Mouse (Mus musculus): ENCODE data around the gene N4bp2. TPM values are rescaled to one million over a fixed set of nuclear protein-coding genes. Genes with fewer than 3 reads are reported as not detected.
A peak's percentile ranks its signal among the peaks of the same experiment; 100 is the strongest.

Gene N4bp2
- total RNA-seq, 2 experiments from 2014 or later = 16.9 to 17.8 TPM

DNA sequence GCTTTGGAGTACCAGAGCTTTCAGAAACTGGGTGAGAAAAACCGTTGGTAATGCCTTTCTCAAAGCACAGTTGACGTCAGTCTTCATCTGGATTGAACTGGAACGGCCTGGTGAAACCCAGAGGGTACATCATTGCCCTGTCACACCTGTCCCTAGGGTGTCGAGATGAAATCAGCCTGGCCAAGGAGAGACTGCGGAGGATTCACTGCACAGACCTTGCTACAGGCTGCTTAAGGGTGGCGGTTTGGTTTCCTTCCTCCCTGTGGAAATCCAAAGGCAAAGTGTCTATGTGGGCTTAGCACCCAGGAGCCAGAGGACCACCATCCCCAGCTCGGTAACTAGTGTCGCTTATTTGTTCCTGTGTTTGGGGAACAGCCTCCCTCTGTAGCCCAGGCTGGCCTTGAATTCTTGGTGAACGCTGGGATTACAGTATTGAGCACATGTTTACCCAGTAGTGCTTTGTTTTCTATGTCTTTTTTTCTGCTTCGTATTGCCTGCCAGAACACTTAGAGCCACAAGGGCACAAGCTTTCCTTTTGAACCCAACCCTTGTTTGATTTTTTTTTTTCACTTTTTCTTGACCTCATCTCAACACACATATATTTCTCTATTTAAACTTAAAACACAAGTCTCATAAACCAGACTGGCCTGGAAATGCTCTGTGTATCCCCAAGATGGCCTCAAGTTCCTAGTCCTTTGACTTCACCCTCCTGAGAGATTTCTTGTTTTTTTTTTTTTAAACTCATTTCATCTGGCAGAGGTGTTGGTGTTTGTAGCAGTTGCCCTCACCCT, 98.0 kb downstream of the N4bp2 start, which contains the start of gene Rhoh:
Gene Rhoh (plus strand): TSS at position 60 of the 791 bp plus-strand sequence.
- DNase-seq (ENCODE audit: low spot score in 2 of 2) = no peak

DNA sequence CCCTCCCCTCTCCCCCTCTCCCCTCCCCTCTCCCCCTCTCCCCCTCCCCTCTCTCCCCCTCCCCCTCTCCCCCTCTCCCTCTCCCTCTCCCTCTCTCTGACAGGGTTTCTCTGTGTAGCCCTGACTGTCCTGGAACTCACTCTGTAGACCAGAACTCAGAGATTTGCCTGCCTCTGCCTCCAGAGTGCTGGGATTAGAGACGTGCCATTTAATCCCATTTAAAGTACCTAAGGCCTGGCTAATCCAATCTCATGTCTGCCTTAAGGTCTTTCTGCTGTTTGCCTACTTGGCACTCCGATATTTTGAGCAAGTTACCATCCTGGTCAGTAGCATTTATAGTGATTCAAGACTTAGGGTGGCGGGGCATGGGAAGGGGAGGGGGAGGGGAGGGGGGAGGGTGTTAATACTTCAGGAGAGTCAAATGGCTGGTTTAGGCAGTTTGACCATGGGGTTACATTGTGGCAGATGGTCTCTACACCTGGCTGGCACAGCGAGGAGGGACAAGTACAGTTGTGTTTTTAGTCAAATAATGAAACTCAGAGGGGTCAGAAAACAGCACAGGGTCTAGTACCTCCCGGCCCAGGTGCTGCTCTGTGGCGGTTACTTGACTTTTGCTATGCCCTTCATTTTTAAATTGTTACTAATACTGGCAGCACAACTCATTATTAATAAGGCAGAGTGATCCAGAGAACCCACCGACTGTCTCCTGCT, 99.1 kb downstream of the N4bp2 start:
- DNase-seq (ENCODE audit: low spot score in 2 of 2) = no peak

DNA sequence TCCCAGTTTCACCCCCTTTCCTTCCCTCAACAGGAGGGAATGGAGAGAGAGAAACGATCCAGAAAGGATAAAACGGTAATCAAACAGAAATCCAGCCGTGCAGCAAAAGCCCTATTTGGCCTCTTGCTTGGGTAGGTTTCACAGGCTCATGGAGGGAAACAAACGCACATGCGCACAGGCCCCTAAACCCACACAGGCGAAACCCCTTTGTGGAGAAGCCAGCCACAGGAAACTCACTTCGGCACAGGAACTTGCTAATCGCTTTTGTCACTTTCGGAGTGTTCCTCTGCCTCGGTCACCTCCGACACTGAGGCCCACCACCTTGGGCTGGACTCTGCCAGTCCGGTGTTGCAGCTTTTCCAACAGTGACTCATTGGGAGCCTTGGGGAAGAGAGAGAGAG, 100.0 kb downstream of the N4bp2 start:
- peak; percentile 8 to 10 for DNase-seq (ENCODE audit: low spot score in 2 of 2)

DNA sequence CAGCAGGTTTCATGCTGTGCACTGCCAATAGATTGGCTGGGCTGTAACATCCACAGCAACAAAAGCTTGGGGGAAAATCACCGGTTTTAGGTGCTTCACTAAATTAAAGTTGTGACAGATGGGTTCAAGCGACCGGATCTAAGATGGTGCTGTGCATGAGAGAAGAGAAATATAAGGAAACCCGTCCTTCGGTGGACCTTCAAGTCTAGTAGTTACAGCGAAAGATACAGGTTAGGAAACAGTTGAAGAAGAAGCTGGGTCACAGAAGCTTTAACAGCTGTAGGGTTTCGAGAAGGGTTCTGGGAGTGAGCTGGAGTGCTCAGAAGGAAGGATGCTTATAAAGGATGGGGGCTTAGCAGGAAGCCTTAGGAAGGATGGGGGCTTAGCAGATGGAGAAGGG, 101.2 kb downstream of the N4bp2 start:
- DNase-seq (ENCODE audit: low spot score in 2 of 2) = no peak

DNA sequence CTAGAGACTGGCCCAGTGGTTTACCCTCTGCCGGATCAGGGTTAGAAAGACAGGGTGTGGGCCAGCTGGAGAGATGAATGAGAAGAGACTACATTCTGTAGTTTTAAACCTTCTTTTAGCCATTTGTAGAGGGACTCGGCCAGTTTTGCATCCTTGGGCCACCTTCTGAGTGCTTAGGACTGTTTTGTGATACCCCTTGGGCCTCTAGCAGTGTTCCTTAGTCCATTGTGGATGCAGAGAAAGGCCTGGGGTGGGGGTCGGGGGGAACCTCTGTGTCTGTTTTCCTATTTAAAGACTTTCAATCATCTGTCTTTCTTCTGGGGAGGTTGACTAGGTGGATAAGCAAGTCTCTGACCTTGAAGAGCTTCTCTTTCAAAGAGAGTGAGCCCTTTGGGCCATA, 101.6 kb downstream of the N4bp2 start:
- no peak for DNase-seq (ENCODE audit: low spot score in 2 of 2)

DNA sequence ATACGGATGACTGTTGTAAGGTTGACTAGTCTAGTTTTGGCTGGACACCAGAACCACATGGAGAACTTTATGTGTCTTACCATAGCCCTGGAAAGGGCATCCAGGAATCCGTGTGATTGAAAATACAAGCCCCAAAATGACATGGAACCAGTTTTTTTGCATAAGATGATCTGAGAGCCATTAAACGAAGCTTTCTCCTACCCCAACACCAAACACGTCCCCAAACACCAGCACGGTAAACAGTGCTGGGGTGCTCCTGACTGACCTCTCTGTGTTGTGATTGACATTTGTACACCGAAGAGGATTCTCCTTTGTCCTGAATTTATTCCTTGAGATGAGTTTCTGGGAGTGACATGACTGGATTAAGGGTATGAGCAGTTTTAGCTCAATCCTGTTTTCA, 103.3 kb downstream of the N4bp2 start:
- DNase-seq (ENCODE audit: low spot score in 2 of 2) = no peak

DNA sequence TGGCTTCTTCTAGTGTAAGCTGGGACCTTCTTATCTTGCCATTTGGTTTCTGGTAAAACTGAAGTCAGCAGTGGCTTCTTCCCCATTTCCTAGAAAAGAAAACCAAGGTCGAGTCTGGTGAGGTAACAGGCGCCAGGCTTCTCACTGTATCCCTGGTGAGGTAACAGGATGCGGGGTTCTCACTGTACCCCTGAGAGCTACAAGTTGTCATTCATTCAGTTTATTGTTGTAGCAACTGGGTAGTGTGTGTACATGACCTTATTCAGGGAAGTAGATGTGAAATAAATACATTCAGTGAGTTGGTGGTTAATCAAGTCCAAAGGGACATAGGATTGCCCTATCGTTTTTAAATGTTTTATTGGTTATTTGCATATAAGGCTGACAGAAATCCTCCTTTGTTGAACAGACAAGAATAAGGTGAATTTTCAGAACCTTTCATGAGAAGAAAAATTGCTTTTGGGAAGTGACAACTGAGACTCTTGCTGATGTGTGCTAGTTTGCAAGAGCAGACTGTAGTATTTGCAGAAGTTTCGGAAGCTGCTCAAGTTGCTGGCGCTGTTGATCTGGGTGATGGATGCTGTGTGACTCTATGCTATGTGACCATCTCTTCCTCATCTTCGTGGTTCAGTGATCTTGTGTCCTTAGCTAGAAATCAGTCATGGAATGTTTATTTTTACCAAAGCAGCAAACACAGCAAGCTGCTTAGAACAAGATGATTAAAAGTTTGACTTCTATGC, 104.2 kb downstream of the N4bp2 start:
- DNase-seq (ENCODE audit: low spot score in 2 of 2) = no peak

DNA sequence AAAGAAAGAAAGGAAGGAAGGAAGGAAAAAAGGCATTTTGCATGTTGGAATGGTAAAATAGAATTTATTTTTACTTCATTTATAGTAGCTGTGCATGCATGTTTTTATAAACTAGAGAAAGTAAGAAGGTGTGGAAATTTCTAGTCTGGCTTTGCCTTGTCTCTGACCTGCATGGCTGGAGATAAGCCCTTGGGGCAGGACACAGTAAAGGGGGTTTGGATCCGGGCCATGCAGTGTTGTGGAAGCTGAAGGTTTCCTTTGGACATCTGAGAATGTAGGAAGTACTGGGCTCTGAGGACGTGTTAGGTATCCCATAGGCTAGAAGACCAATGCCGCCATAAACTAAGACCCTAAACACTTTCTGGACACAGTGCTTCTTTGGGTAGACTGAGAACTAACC, 105.1 kb downstream of the N4bp2 start:
- no peak for DNase-seq (ENCODE audit: low spot score in 2 of 2)

DNA sequence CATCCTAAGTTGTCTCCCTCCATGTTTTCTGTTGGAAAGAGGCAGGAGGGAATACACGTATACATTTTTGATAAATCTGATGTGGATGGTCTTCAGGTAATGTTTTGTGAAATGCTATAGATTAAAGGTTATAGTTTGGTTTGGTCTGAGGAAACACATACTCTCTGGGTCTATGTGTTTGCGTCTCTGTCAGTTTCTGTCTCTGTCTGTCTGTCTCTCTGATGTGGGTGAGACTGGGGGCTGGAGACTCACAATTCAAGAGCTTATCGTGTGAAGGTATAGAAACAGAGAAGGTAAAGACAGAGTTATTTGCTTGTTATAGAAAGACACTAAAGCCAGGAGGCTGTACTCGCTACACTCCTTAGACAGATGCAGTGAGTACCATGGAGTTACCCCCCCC, 106.3 kb downstream of the N4bp2 start:
- DNase-seq (ENCODE audit: low spot score in 2 of 2) = no peak

DNA sequence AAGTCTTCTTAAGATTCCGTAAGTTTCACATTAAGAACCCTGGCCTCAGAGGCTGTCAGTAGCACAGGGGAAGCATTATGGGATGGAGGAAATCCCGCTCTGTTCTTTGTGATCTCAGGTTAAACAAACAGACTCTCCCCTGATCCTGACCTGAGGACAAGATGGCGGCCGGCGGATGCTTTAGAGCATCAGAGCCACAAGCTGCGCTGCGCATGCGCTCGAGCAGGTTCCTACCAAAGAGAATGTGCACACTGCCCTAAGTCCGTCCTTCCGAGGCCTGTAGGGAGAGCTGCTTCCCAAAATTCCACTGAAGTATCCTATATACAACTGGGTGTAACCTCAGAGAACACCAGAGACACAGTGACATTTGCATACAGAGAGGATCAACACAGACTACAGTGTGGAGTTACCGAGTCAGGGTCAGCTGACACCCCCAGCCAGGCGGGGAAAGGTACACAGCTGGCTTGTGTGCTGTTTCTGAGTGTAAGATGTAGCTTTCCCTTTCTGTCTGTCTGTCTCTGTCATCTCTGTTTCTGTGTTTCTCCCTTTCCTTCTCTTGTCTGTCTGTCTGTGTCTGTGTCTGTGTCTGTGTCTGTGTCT, 108.1 kb downstream of the N4bp2 start:
- DNase-seq (ENCODE audit: low spot score in 2 of 2) = no peak

DNA sequence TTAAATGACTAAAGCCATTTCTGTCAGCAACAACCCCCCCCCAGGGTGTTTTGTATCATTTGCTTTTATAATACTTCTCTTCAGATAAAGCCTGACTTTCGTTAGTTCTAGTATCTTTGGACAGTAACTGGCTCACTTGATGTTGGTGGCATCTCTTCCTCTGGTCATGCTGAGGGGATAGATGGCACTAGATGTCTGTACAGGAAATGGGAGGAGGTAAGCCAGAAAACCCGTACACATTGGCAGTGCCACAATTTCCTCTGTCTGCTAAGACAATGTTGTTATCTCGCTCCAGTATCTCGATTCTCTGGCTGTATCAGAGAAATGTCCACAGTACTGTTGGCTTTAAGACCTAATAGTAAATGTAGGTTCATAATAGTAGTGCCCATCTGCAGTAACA, 109.9 kb downstream of the N4bp2 start:
- DNase-seq (ENCODE audit: low spot score in 2 of 2) = no peak

DNA sequence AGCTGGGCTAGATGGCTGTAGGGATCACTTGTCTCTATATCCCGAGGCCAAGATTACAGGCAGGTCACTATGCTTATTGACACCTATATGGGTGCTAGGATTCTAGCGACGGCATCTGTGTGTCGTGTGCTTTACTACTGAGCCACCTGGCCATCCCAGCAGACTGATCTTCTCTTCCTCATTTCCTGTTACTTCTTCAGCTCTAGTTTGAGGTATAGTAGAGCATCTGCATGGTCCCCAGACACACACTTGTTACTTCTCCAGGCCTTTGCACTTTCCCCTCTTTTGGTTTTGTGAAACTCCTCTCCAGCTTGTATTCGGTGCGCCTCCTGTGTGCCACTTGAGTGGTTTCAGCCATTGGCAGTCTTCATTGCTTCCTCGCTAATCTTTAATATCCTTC, 111.9 kb downstream of the N4bp2 start:
- no peak for DNase-seq (ENCODE audit: low spot score in 2 of 2)

DNA sequence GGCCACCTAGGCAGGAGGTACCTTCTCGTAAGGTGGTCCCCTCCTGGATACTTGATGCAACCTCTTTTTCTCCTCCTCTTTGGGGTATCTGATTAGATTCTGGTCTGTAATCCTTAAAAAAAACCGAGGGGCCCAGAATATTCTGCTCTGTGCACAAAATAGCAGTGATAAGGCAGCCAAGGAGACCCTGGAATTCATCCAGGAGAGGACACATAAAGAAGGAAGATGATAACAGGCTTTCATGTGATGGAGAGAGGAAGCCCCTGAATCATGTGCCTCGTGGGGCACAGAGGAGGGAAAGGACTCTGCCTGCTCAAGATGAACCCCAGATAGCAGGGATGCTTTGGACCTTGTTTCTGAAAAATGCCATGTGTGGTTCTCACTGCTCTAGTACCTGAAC, 115.0 kb downstream of the N4bp2 start:
- DNase-seq (ENCODE audit: low spot score in 2 of 2) = no peak

Other genes with a start within 250 kb of the N4bp2 start
- gene Smim14, start 226.3 kb upstream of the N4bp2 start, total RNA-seq (2021) = 100 to 1,000 TPM; 150 to 155 TPM
- 100 to 1,000 TPM; 130 to 137 TPM for gene Ube2k, start 226.3 kb upstream of the N4bp2 start, total RNA-seq (2021)
- gene Pds5a, start 65.2 kb upstream of the N4bp2 start, total RNA-seq (2021) = 10 to 100 TPM; 80.6 to 82.6 TPM
- 1 to 10 TPM in 1 of 2 experiments, under 1 TPM in 1; 0.76 to 1.8 TPM for gene Rhoh, start 97.7 kb downstream of the N4bp2 start, total RNA-seq (2021)
- not detected for gene Chrna9, start 171.4 kb downstream of the N4bp2 start, total RNA-seq (2021)
- gene 9130230L23Rik, start 240.8 kb downstream of the N4bp2 start, total RNA-seq (2021) = under 1 TPM in 1 of 2 experiments, not detected in 1; 0.23 TPM